Mouse (Mus musculus) ES-Bruce4 (cell line): ENCODE measurements around the gene Hivep3.

ENCODE experiments used
- CTCF ChIP-seq: IDR thresholded peaks from one replicate; pipeline ENCODE4 v1.8.1; 2011; ENCODE audit warnings: low read depth, low read length
- EP300 ChIP-seq: IDR thresholded peaks from 2 replicates; pipeline ENCODE4 v1.6.1; 2011; ENCODE audit warnings: low read depth, low read length; ENCODE audit not compliant: insufficient read depth

DNA sequence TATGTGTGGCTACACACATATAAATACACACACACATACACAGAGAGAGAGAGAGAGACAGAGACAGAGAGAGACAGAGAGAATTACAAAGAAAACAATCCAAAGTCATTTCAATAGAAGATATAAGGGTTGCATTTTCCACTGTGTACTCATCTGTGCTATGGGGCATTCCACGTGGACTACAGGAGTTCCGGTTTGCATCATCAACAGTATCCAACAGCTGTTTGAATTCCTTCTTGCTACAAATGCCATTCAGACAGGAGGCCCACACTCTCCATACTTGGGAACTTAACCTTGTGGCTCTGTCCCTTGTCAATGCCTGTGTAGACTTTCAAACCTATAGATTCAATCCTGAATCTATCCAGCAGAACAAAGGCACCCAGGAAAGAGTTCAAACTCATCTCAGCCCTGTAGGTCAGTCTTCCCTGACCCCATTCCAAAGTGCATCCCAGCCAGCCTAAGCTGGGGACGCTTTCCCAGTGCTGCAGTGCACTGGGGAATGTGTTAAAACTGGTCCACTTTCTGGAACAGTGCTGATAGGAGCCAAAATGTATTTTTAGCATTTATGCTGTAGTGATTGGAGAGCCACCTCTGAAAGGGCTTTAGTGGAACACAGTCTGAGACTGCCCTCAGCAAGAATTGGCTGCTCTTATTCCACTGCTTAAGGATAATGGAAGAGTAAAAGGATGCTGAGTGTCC, 335.4 kb downstream of the Hivep3 start:
- TF ChIP-seq CTCF (no peak), EP300 (no peak)
